Mouse (Mus musculus) olfactory bulb, adult 2 months (tissue): ENCODE measurements around the gene Gm45233.

Experiments
- CTCF ChIP-seq: fragments of 200-500 bp; IDR thresholded peaks from 2 replicates; pipeline ENCODE4 v1.5.1; 2012; ENCODE audit warnings: low read depth, mild to moderate bottlenecking, low read length, moderate library complexity; ENCODE audit not compliant: insufficient read depth
- POLR2A ChIP-seq: fragments of 200-500 bp; IDR thresholded peaks from 2 replicates; pipeline ENCODE4 v1.6.1; 2012; ENCODE audit warnings: mild to moderate bottlenecking, low read depth, low read length, moderate library complexity; ENCODE audit not compliant: insufficient read depth

DNA sequence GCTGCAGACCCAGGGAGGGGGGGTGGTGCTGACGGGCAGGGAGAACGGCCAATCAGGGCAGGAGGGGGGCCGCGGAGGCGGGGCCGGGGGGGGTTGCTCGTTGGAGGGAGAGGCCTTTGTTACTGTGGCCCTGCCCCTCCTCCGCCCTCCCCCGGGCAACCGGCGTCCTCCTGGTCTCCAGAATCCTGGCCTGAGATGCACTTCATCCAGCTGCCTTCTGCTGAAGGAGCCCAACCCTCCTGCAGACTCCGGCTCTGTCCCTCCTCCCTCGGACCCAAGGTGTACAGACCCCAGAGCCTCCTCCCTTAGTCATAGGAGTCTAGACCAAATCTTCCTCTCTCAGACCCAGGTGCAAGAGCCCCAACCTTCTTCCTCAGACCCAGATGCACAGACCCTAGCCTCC, 46.3 kb downstream of the Gm45233 start:
- TF ChIP-seq POLR2A (peak; percentile 30; the same call in 1 of the 2 replicates), CTCF (no peak)
